Mouse (Mus musculus): ENCODE results near the gene Gnb1.
"Not testable (repeated sequence)": the region's sequence is repeated elsewhere in the genome, so short reads cannot be mapped to it uniquely, and the experiment has no call there.

Gnb1 gene

GRCm38 (mm10) chr4:155490990-155491504 is at the start of gene Gnb1:
Gnb1 (plus strand) TSS chr4:155491361.
- peak; percentile 95 to 97 for DNase-seq

DNA sequence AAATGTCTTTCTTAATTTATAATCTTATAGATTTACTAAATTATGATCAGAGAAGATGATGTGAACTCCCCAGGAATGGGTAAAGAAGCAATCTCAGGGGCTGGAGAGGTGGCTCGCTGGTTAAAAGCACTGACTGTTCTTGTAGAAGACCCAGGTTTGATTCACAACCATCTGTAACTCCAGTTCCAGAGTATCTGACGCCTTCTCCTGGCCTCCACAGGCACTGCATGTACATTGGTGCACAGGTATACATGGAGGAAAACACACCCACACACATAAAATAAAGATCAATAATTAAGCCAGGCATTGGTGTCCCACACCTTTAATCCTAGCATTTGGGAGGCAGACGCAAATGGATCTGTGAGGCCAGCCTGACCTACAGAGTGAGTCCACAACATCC is 48.4 kb upstream of the Gnb1 start:
- DNase-seq = no peak

- DNase-seq = no peak
Measured at GRCm38 (mm10) chr4:155451597-155451996, 39.6 kb upstream of the Gnb1 start.

DNA sequence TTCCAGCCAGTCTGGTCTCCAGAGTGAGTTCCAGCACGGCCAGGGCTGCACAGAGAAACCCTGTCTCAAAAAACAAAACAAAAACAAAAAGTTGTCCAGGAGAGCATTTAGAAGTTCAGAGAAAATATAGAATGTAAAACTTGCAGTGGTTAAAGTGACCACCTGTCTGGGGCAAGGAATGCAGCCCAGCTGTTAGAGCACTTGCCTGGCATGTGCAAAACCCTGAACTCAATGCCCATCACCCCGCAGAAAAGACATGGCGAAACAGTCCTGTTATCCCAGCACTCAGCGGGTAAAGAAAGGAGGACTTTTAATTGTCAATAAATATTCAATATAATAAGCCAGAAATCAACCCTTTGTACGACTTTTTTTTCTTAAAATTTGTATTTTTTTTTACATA is 32.6 kb upstream of the Gnb1 start:
- no peak for DNase-seq

DNA sequence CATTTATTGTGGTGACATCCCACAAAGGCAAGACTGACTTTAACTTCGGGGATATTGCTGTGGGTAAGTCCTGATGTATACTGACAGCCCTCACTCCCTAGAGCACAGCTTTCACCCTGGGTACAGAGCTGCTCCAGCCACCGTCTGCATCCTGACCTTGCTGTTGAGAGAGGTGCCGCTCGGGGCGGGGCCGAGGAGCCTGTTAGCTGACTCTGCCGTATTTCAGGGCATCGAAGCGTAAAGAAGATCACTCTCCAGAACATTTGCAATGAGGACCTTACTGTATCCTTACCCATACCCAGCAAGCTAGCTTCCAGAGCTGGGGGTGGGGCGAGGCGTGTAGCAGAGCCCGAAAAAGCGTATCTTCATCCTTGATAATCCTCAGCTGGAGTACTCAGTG is 28.1 kb upstream of the Gnb1 start:
- DNase-seq = peak in 1 of 2 experiments; percentile 43

GRCm38 (mm10) chr4:155463611-155464010 is 27.6 kb upstream of the Gnb1 start:
- no peak for DNase-seq

DNA sequence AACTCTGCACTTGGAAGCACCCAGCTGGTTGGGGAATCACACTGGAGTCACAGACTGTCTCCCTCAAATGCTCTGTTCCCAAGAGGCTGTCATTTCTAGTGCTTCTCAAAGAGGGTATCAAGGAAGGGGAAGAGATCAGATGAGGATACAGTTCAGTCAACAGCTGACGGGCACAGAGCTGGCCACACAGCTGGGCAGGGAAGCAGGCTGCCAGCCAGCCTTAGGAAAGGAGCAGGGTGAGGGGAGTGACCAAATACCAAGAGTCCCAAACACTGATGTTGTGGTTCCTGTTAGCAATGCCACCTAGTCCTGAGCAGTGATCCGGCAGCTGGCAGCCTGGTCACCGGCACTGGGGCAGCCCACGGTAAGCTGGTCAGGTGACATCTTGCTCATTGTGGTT is 27.1 kb upstream of the Gnb1 start:
- DNase-seq = no peak

- DNase-seq = no peak
Measured at GRCm38 (mm10) chr4:155465607-155466006, 25.6 kb upstream of the Gnb1 start.

- no peak for DNase-seq
Measured at GRCm38 (mm10) chr4:155466080-155466479, 25.1 kb upstream of the Gnb1 start.

DNA sequence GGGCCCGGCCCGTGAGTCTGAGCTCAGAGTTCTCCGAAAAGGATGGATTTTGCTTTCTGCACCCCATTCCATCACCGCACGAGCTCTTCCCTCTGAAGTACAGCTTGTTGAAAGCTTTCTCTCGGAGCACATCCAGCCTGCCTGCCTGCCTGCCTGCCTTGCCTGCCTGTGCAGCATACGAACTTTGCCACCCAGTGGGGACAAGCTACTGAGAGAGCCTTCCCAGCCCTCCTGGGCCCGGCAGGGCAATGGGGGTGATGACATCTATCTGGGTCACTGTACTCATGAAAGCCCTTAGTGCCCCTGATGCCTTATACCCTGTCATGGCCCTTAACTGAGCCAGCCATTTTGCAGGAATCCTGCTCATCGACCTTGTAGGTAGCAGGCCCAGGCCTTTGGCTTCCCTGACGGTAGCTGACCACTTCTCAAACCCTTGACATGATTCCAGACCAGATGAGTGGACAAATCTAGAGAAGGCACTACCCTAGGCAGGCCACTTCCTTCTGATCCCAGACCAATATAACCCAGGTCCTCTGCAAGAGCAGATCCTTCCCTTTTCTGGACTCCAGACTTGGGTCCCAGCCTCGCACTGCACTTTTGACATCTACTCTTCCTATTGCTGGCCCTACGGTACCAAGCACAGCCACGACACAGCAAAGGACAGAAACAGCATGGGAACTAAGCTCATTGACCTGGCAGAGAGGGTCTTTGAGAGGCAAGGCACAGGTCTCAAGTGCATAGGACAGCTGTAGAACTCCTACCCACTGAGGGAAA is 23.7 kb upstream of the Gnb1 start:
- DNase-seq = no peak

DNA sequence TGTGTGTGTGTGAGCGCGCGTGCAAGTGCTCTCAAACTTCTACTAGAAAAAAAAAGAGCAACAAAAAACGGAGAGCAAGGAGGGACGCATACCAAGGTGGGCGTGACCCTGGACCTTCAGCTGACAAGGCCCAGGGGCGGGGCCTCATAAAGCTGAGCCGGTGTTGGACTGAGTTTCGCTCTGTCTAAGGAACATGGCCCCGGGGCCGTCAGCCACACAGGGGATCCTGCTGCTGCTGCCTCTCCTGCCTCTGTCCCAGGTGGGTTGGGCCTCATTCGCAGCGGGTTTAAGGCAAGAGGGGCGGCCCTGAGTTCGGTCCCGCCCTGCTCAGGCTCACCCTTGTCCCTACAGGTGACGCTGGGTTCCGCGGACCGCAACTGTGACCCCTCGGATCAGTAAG is 22.2 kb upstream of the Gnb1 start, which contains the start of gene Tmem52:
Gene Tmem52, plus strand, starts transcription at position 163 of the 400 bp plus-strand sequence.
- DNase-seq = peak; percentile 67 to 81

GRCm38 (mm10) chr4:155469590-155470262 is 21.4 kb upstream of the Gnb1 start:
- DNase-seq = peak; percentile 48 to 81

DNA sequence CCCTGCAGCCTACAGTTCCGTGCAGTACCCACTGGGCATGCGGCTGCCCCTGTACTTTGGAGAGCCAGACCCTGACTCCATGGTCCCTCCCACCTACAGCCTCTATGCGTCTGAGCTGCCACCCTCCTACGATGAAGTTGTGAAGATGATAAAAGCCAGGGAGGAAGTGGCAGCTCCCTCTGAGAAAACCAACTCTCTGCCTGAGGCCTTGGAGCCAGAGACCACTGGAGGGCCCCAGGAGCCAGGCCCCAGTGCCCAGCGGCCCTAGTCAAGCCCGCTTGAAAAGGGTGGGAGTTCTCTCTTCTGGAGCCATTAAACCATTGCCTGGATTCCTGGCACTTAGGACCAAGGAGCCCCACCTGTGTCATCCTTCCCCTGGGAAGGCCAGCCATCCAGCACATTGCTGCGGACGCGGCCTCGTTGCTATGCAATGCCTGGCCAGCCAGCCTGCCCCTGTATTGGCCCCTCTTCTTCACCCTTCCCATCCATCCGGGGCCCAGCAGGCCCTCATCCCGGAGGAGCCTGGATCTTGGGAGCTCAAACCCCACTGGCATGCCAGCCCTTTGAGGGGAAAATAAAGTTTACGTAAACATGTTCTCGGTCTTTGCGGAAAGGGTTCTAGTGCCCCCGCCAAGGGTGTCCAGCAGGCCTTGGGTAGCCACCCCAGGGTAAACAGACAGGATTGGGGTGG is 20.8 kb upstream of the Gnb1 start:
- DNase-seq = no peak

GRCm38 (mm10) chr4:155470997-155471396 is 20.2 kb upstream of the Gnb1 start:
- DNase-seq = no peak

GRCm38 (mm10) chr4:155471406-155471805 is 19.8 kb upstream of the Gnb1 start:
- DNase-seq = no peak

DNA sequence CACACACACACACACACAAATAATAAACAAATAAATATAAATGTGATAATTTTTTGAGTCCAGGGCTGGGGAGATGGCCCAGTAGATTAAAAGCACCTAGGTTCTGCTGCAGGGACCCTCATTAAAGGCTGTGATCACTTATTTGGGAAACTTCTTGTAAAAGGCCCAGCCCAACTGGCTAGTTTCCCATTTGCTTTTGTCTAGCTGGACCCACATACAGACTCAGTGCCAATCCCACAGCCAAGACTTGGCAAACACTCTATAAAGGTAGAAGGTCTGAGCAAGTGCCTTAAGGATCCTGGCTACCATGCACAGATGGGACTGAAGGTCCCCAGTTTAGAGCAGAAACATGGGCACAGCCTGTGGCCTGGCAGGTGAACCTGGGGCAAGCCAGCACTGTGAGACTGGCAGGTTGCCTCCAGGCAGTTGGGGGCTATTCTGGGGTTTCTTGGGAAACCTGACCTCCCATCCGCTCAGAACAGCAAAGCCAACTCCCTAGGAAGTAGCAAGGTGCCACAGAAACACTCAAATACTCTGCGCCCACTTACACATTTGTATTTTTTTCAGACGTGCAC is 18.4 kb upstream of the Gnb1 start:
- DNase-seq = no peak

DNA sequence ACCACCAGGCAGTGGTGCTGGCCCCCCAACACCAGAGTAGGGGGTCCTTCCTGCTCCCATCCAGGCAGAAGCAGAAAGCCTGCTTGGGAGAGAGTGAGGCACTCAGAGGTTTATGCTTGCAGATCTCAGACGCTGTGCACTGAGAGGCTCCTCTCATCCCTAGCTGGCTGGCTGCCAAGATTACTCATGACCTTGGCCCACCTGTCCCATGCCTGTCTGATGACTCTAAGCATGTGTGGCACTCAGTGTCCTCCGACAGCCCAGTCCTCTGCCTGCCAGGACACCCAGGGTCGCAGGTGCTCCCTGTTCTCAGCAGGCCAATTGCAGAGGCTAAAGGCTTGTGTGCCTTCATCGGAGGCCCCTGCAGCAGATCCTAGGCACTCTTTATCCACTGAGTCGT is 17.8 kb upstream of the Gnb1 start:
- DNase-seq = peak in 1 of 2 experiments; percentile 40

- DNase-seq = not testable (repeated sequence)
Measured at GRCm38 (mm10) chr4:155473796-155474195, 17.4 kb upstream of the Gnb1 start.

DNA sequence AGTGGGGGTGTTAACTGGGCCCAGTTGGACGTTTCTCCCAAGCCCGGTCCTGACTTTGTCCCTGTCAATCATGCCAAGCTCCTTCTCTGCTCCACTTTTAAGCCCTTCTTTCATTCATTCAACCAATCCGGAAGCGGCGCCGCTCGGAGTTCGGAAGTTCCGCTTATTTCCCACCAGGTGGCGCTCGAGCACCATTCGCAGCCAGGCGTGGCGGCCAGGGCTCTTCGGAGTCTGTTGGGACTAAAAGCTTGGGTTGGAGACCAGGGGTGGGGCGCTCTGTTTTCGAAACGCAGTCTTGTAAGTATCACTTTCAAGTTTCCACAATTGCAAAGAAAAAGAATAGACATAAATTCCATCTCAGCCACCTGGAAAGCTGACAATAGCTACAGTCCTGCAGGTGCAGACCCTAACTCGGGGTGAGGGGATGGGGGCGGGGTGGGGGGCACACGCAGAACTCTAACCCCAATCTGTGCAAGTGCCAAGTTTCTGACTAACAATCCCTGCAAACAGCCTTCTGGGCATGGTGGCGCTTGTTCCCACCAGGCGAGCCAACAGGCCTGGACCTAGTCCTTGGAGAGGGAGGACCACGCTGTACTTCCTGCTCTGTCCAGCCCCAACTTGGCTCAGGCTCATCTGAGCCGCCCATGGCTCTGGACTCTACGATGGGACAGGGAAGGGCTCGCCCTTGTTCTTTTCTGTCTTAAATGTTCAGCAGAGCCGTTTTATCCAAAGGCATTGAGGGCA is 9.6 kb upstream of the Gnb1 start:
- peak; percentile 78 to 82 for DNase-seq

DNA sequence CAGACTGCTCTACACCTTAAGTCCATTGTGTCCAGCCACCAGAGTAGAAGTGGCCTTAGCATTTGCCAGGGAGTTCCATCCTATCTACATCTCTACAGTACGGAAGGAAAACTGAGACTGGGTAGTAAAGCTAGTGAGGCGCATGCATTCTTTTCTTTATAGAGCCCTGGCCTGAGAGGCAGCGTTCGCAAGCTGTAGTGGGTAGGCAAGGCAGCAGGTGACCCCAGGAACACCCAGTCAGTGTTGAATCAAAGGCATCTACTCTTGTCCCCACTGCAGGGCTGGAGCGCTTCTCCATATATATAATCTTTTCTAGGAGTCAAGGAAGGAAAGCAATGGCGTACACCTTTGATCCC is 9.1 kb upstream of the Gnb1 start:
- peak in 1 of 2 experiments; percentile 19 for DNase-seq

- peak in 1 of 2 experiments; percentile 36 for DNase-seq
Measured at GRCm38 (mm10) chr4:155482733-155483540, 8.2 kb upstream of the Gnb1 start.

Data from kidney, postnatal 25 days (tissue).